Mouse (Mus musculus) stomach, embryonic 14.5 days (tissue): ENCODE measurements around the gene Ptges3. TPM values are rescaled to one million over a fixed set of nuclear protein-coding genes. Genes with fewer than 3 reads are reported as not detected.
"Not testable (repeated sequence)": the region's sequence is repeated elsewhere in the genome, so short reads cannot be mapped to it uniquely, and the experiment has no call there.

Experiments used
- ATAC-seq: fragments of 200-750 bp; cut with Nextera tagmentation; 2 replicates; pipeline ENCODE4 v1.8.0; 2017; ENCODE audit warnings: low read depth, moderate TSS enrichment; ENCODE audit not compliant: insufficient number of reproducible peaks, insufficient read depth, low FRiP score
- H3K27ac ChIP-seq: fragments of 300-500 bp; sonication (generic); 2 replicates; pipeline ENCODE4 v1.5.1; 2014; ENCODE audit warnings: mild to moderate bottlenecking, low read length, moderate library complexity, mixed read lengths
- H3K27me3 ChIP-seq: fragments of 300-500 bp; sonication (generic); 2 replicates; pipeline ENCODE4 v1.6.1; 2014; ENCODE audit warnings: low read length, control low read depth, mixed read lengths; ENCODE audit not compliant: control insufficient read depth, insufficient read depth
- H3K36me3 ChIP-seq: fragments of 300-500 bp; sonication (generic); 2 replicates; pipeline ENCODE4 v1.6.1; 2014; ENCODE audit warnings: mild to moderate bottlenecking, control low read depth, low read length, moderate library complexity, mixed read lengths; ENCODE audit not compliant: control insufficient read depth, insufficient read depth
- H3K4me1 ChIP-seq: fragments of 300-500 bp; sonication (generic); 2 replicates; pipeline ENCODE4 v1.6.1; 2014; ENCODE audit warnings: low read length, control low read depth, mixed read lengths; ENCODE audit not compliant: control insufficient read depth, insufficient read depth
- H3K4me2 ChIP-seq: fragments of 300-500 bp; sonication (generic); replicated peaks from 2 replicates; pipeline ENCODE4 v1.6.1; 2014; ENCODE audit warnings: low read depth, low read length, control low read depth
- H3K4me3 ChIP-seq: fragments of 300-500 bp; sonication (generic); 2 replicates; pipeline ENCODE4 v1.5.1; 2014; ENCODE audit warnings: low read depth, low read length, control low read depth
- H3K9ac ChIP-seq: fragments of 300-500 bp; sonication (generic); replicated peaks from 2 replicates; pipeline ENCODE4 v1.6.1; 2014; ENCODE audit warnings: low read depth, mild to moderate bottlenecking, control low read depth, low read length, moderate library complexity, mixed read lengths
- H3K9me3 ChIP-seq: fragments of 300-500 bp; sonication (generic); 2 replicates; pipeline ENCODE4 v1.6.1; 2016; ENCODE audit warnings: low read depth, low read length, control low read depth; ENCODE audit not compliant: control insufficient read depth
- WGBS: fragments of 180-500 bp; shearing (Covaris S2); extraction: QIAGEN DNeasy Blood & Tissue Kit; methylation state at CpG from one replicate; pipeline ENCODE4 v1.1.7; 2014; 5-methylcytosine and 5-hydroxymethylcytosine counted together
- polyA plus RNA-seq: library from polyadenylated mRNA; unstranded; fragments of >200 nt; fragmentation: Nextera tagmentation; extraction: Ambion mirVana; gene quantifications from 2 replicates; pipeline ENCODE4 v1.2.1, GENCODE M21; 2014

Ptges3 gene
- polyA plus RNA-seq, 1 experiment from 2014 or later = 474 TPM

DNA sequence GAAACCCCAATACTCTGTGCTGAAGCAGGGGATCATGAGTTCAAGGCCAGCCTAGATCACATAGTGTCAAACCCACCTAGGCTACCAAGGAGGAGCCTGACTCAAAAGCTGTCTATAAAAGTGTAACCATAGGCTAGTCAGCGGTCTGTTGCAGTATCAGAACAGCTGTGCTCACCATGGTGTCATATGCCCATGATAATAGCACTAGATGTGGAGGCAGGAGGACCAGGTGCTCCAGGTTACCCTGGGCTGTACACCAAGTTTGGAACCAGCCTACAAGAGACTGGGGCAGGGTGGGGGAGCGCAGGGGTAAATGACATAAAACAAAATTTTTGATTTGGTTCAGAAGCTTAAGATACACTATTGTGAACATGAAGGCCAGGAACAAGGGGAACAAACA, 9.0 kb upstream of the Ptges3 start:
- no peak for ATAC-seq
- Histone ChIP-seq H3K36me3 (peaks cover 57% of the 10 kb centered on the region), H3K4me2 (no peak overlapping the region), H3K4me3 (no peak overlapping the region), H3K9me3 (no peaks in the 10 kb centered on the region), H3K27ac (no peak overlapping the region), H3K4me1 (0 out of 2 replicates have a peak, but pooled peaks cover 2% of the 10 kb centered on the region), H3K9ac (no peak overlapping the region), H3K27me3 (no peaks in the 10 kb centered on the region)
- 96% methylated on average over 2 of the region's 2 CpGs for WGBS

DNA sequence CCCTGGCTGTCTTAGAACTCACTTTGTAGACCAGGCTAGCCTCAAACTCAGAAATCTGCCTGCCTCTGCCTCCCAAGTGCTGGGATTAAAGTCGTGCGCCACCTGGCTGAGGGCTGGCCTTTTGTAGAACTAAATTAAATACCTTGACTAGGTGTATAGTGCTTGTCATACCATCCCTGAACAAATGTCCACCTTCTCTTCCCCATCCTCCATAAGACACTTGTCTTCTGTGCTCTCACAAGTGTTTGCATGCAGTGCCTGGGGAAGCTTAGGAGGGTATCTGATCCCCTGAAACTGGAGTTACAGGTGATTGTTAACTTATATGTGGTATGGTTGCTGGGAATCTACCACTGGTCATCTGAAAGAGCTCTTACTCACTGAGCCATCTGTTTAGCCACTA, 8.4 kb upstream of the Ptges3 start:
- H3K9me3 ChIP-seq = no peaks in the 10 kb centered on the region
- H3K27ac ChIP-seq = no peak overlapping the region
- no peak overlapping the region for H3K4me2 ChIP-seq
- 86% methylated on average over 2 of the region's 2 CpGs for WGBS
- peaks cover 51% of the 10 kb centered on the region for H3K36me3 ChIP-seq
- no peaks in the 10 kb centered on the region for H3K4me1 ChIP-seq
- H3K4me3 ChIP-seq = no peak overlapping the region
- H3K9ac ChIP-seq = no peak overlapping the region
- H3K27me3 ChIP-seq = no peaks in the 10 kb centered on the region
- ATAC-seq = no peak

DNA sequence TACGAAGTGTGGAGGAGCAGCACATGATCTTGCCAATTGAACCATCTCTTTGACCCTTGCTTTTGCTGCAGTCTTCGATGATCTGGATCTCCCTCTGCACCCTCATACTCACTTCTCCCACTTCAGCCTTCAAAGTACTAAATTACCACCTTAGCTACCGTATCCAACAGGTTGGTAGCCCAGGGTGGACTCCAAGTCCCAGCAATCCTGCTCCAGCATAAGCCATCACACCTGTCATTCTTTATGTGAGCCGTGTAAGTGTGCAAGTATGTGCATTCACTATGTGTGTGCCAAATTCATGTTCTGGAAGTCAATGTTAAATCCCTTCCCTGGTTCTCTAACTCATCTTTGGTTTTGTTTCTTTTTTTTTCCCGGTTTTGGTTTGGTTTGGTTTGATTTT, 7.2 kb upstream of the Ptges3 start:
- 94% methylated on average over 5 of the region's 5 CpGs for WGBS
- no peak overlapping the region for H3K4me2 ChIP-seq
- no peak overlapping the region for H3K9ac ChIP-seq
- H3K27ac ChIP-seq = no peak overlapping the region
- H3K36me3 ChIP-seq = peaks cover 40% of the 10 kb centered on the region
- no peaks in the 10 kb centered on the region for H3K27me3 ChIP-seq
- no peaks in the 10 kb centered on the region for H3K4me1 ChIP-seq
- ATAC-seq = no peak
- H3K9me3 ChIP-seq = no peaks in the 10 kb centered on the region
- H3K4me3 ChIP-seq = no peak overlapping the region

DNA sequence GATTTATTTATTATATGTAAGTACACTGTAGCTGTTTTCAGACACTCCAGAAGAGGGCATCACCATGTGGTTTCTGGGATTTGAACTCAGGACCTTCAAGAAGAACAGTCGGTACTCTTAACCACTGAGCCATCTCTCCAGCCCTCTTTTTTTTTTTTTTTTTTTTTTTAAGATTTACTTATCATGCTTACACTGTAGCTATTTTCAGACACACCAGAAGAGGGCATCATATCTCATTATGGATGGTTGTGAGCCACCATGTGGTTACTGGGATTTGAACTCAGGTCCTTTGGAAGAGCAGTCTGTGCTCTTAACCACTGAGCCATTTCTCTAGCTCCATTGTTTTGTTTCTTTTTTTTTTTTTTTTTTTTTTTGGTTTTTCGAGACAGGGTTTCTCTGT, 6.6 kb upstream of the Ptges3 start:
- H3K4me1 ChIP-seq, H3K4me2 ChIP-seq, H3K27ac ChIP-seq, H3K9ac ChIP-seq, ATAC-seq, H3K27me3 ChIP-seq, H3K9me3 ChIP-seq, H3K4me3 ChIP-seq: not testable (repeated sequence)
- H3K36me3 ChIP-seq = peaks cover 35% of the 10 kb centered on the region
- 95% methylated on average over 1 of the region's 2 CpGs for WGBS

DNA sequence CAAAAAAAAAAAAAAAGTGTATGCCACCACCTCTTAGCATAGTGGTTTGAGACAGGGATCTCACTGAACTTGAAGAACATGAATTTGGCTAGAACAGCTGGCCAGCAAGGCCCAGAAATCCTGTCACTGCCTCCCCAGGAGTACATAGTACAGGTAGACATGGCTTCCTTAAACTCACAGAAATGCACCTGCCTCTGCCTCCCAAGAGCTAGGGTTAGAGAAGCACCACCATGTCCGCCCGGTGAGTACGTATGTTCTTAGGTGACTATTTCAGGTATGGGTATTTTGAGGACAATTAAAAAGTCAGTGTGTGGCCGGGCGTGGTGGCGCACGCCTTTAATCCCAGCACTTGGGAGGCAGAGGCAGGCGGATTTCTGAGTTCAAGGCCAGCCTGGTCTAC, 5.8 kb upstream of the Ptges3 start:
- ATAC-seq = no peak
- no peaks in the 10 kb centered on the region for H3K9me3 ChIP-seq
- H3K27me3 ChIP-seq = no peaks in the 10 kb centered on the region
- no peak overlapping the region for H3K27ac ChIP-seq
- peaks cover 28% of the 10 kb centered on the region for H3K36me3 ChIP-seq
- H3K4me3 ChIP-seq = no peak overlapping the region
- H3K9ac ChIP-seq = no peak overlapping the region
- H3K4me1 ChIP-seq = peaks cover 4% of the 10 kb centered on the region; the same call in 1 of the 2 replicates
- H3K4me2 ChIP-seq = no peak overlapping the region
- WGBS = 94% methylated on average over 8 of the region's 8 CpGs

DNA sequence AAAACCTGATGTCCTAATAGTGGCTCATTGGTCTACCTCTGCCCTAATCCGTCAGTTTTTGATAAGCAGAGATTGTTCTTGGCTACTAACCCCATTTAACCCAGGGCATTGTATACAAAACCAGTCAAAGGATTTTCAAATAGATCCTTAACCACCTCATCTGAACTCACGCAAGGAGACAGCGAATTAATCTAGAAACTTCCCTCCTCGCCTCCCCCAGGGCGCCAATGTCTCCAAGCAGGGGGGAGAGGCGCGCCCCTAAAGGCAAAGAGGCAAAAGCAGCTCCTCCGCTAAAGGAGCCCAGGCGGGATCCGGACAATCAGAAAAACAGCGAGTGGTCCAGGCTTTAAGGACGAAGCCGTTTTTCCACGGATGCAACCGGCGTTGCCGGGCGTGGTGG, 570 bp upstream of the Ptges3 start:
- H3K4me2 ChIP-seq = peak overlapping the region; percentile 87
- peak overlapping the region; percentile 76 for H3K4me3 ChIP-seq
- WGBS = under 1% methylated on average over 18 of the region's 18 CpGs
- H3K27ac ChIP-seq = peak overlapping the region; percentile 99
- ATAC-seq = no peak
- peak overlapping the region; percentile 74 for H3K9ac ChIP-seq
- no peaks in the 10 kb centered on the region for H3K9me3 ChIP-seq
- H3K36me3 ChIP-seq = peaks cover 4% of the 10 kb centered on the region; the same call in 1 of the 2 replicates
- H3K27me3 ChIP-seq = no peaks in the 10 kb centered on the region
- H3K4me1 ChIP-seq = peaks cover 12% of the 10 kb centered on the region; the same call in 1 of the 2 replicates

DNA sequence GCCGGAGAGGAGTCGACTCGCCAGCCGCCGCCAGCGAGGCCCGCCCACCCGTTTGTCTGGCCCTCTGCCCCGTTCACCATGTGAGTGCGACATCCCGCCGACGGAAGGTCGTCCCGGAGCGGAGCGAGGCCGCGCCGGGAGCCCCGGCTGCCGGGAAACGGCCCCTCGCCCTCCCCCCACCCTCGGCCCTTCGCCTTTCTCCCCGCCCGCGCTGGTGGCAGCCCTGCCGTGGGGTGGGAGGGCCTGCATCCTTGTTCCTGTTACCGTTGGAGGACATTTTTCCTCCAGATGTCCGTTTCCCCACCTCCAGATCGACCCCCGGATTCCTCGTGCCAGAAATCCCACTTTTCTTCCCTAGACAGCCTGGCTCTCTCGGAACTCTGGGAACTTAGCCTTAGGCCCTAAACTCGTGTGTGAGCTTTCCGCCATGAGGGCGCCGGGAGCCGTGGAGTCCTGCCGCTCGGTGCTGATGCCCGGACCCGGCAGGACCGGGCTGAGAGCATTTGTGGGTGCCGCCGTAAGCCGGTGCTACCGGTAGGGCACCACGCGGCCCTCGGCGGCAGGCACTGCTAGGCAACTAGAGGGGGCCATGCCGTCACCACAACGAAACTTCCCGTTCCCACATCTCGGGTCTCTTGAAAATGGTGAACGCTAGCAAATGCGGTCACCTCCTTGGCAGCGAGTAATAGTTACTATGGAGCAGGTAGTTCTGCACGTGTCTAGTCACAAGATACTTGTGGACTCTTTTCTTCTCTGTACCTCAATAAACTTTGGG, 640 bp downstream of the Ptges3 start:
- WGBS = under 1% methylated on average over 54 of the region's 62 CpGs
- Histone ChIP-seq H3K4me2 (peak overlapping the region; percentile 81), H3K27me3 (no peaks in the 10 kb centered on the region), H3K4me3 (peak overlapping the region; percentile 76), H3K4me1 (peaks cover 12% of the 10 kb centered on the region; the same call in 1 of the 2 replicates), H3K9ac (peak overlapping the region; percentile 94), H3K9me3 (no peaks in the 10 kb centered on the region), H3K27ac (peak overlapping the region; percentile 99), H3K36me3 (peaks cover 4% of the 10 kb centered on the region; the same call in 1 of the 2 replicates)
- peak; percentile 68 for ATAC-seq

DNA sequence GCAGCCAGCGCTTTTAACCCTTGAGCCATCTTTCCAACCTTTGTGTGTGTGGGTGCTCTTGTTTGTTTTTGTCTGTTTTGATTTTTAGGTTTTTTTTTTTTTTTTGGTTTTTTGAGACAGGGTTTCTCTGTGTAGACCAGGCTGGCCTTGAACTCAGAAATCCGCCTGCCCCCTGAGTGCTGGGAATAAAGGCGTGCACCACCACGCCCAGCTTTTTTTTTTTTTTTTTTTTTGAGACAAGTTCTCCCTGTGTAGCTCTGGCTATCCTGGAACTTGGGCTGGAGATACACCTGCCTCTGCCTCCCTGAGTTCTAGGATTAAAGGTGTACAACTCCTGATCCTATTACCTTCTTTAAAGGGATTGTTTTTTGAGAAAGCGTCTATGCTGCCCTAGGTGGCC, 2.4 kb downstream of the Ptges3 start:
- WGBS = 85% methylated on average over 5 of the region's 5 CpGs

More for the DNA sequence above, 2.4 kb downstream of the Ptges3 start:
- ATAC-seq = no peak
- Histone ChIP-seq H3K4me2 (peak overlapping the region; percentile 81), H3K9ac (no peak overlapping the region), H3K36me3 (peaks cover 4% of the 10 kb centered on the region; the same call in 1 of the 2 replicates), H3K4me1 (peaks cover 12% of the 10 kb centered on the region; the same call in 1 of the 2 replicates), H3K27ac (no peak overlapping the region), H3K9me3 (no peaks in the 10 kb centered on the region), H3K27me3 (no peaks in the 10 kb centered on the region), H3K4me3 (peak overlapping the region; percentile 76; the same call in 1 of the 2 replicates)
